Mouse (Mus musculus) CH12.LX (cell line): ENCODE data around the gene Nat9. TPM values are rescaled to one million over a fixed set of nuclear protein-coding genes. Genes with fewer than 3 reads are reported as not detected.

Experiments used
- DNase-seq: peaks from one replicate; pipeline ENCODE4 v3.0.0-alpha.2; 2013; ENCODE audit errors: extremely low read depth
- H3K27ac ChIP-seq: 2 replicates; pipeline ENCODE4 v1.5.1; 2012; ENCODE audit warnings: low read depth, mild to moderate bottlenecking, control low read depth, moderate library complexity; ENCODE audit not compliant: insufficient read depth
- H3K27me3 ChIP-seq: replicated peaks from 2 replicates; pipeline ENCODE3; 2012; ENCODE audit warnings: inconsistent platforms
- H3K36me3 ChIP-seq, 2 experiments: replicated peaks in 1 of 2; 2 replicates each; pipeline versions ENCODE3 to v1.6.1; 2012; ENCODE audit warnings: inconsistent platforms in 1 of 2, low read length in 1 of 2, mild to moderate bottlenecking in 1 of 2, mixed read lengths in 1 of 2, moderate library complexity in 1 of 2; ENCODE audit not compliant: control insufficient read depth in 1 of 2, insufficient read depth in 1 of 2
- H3K4me1 ChIP-seq, 2 experiments: 2 replicates each; pipeline ENCODE4 v1.6.1; 2012; ENCODE audit warnings: inconsistent platforms in 1 of 2, moderate library complexity in 1 of 2; ENCODE audit not compliant: insufficient read depth in 2 of 2, control insufficient read depth in 1 of 2
- H3K4me2 ChIP-seq: 2 replicates; pipeline ENCODE4 v1.6.1; 2012; ENCODE audit warnings: low read depth, mild to moderate bottlenecking, control low read depth; ENCODE audit not compliant: poor library complexity, insufficient read depth, severe bottlenecking
- H3K4me3 ChIP-seq, 3 experiments: fragments of 150-350 bp in 1 of 3; sonication (generic) in 1 of 3; replicated peaks in 1 of 3; 2 replicates each; pipeline versions ENCODE3 to v1.5.1; 2011 to 2012; ENCODE audit warnings: low read depth in 2 of 3, low read length in 2 of 3, mild to moderate bottlenecking in 2 of 3, moderate library complexity in 2 of 3, control low read depth in 1 of 3, improper control_type of control experiment in 1 of 3, inconsistent platforms in 1 of 3, mixed read lengths in 1 of 3; ENCODE audit not compliant: poor library complexity in 1 of 3
- H3K79me2 ChIP-seq: replicated peaks from 2 replicates; pipeline ENCODE4 v1.6.1; 2012; ENCODE audit warnings: mild to moderate bottlenecking, moderate library complexity; ENCODE audit not compliant: control insufficient read depth, poor library complexity, insufficient read depth, severe bottlenecking; ENCODE audit errors: extremely low read depth
- H3K9ac ChIP-seq: 2 replicates; pipeline ENCODE4 v1.6.1; 2012; ENCODE audit warnings: low read depth, mild to moderate bottlenecking, control low read depth, moderate library complexity; ENCODE audit not compliant: insufficient read depth
- H3K9me3 ChIP-seq: replicated peaks from 2 replicates; pipeline ENCODE3; 2012; ENCODE audit warnings: low read length, inconsistent platforms, mixed read lengths
- BHLHE40 ChIP-seq: IDR thresholded peaks from 2 replicates; pipeline ENCODE4 v1.6.1; 2011; ENCODE audit warnings: mild to moderate bottlenecking, low read depth, low read length, improper control_type of control experiment
- CHD1 ChIP-seq: IDR thresholded peaks from 2 replicates; pipeline ENCODE4 v1.6.1; 2012; ENCODE audit warnings: low read depth, low read length, improper control_type of control experiment, inconsistent platforms
- CHD2 ChIP-seq: IDR thresholded peaks from 2 replicates; pipeline ENCODE4 v1.6.1; 2011; ENCODE audit warnings: low read length, improper control_type of control experiment
- CTCF ChIP-seq, 2 experiments: IDR thresholded peaks in 1 of 2; conservative IDR thresholded peaks in 1 of 2; 2 replicates each; pipeline ENCODE4 v1.5.1; 2011 to 2012; ENCODE audit warnings: low read depth in 2 of 2, low read length in 2 of 2, improper control_type of control experiment in 1 of 2, inconsistent platforms in 1 of 2, mild to moderate bottlenecking in 1 of 2, moderate library complexity in 1 of 2
- E2F4 ChIP-seq: IDR thresholded peaks from 2 replicates; pipeline ENCODE4 v1.6.1; 2011; ENCODE audit warnings: low read depth, low read length, improper control_type of control experiment; ENCODE audit not compliant: insufficient replicate concordance
- ELF1 ChIP-seq: IDR thresholded peaks from 2 replicates; pipeline ENCODE4 v1.6.1; 2014; ENCODE audit warnings: low read depth, mild to moderate bottlenecking, inconsistent platforms, low read length, improper control_type of control experiment
- EP300 ChIP-seq: IDR thresholded peaks from 2 replicates; pipeline ENCODE4 v1.6.1; 2011; ENCODE audit warnings: low read length, improper control_type of control experiment
- ETS1 ChIP-seq: conservative IDR thresholded peaks from 2 replicates; pipeline ENCODE4 v1.6.1; 2012; ENCODE audit warnings: low read depth, mild to moderate bottlenecking, inconsistent platforms, low read length, improper control_type of control experiment, moderate library complexity
- GABPA ChIP-seq: IDR thresholded peaks from 2 replicates; pipeline ENCODE4 v1.6.1; 2012; ENCODE audit warnings: low read depth, low read length, improper control_type of control experiment, inconsistent platforms; ENCODE audit not compliant: insufficient replicate concordance
- HCFC1 ChIP-seq: IDR thresholded peaks from 2 replicates; pipeline ENCODE4 v1.6.1; 2012; ENCODE audit warnings: low read depth, mild to moderate bottlenecking, inconsistent platforms, low read length, improper control_type of control experiment
- IRF4 ChIP-seq: IDR thresholded peaks from 2 replicates; pipeline ENCODE4 v1.6.1; 2014; ENCODE audit warnings: low read depth, mild to moderate bottlenecking, inconsistent platforms, low read length, improper control_type of control experiment
- JUN ChIP-seq: IDR thresholded peaks from 2 replicates; pipeline ENCODE4 v1.6.1; 2011; ENCODE audit warnings: low read depth, mild to moderate bottlenecking, low read length, improper control_type of control experiment, moderate library complexity; ENCODE audit not compliant: insufficient read depth
- JUND ChIP-seq: conservative IDR thresholded peaks from 2 replicates; pipeline ENCODE4 v1.6.1; 2011; ENCODE audit warnings: low read depth, low read length, improper control_type of control experiment
- KAT2A ChIP-seq: IDR thresholded peaks from 2 replicates; pipeline ENCODE4 v1.6.1; 2012; ENCODE audit warnings: low read length, improper control_type of control experiment, inconsistent platforms; ENCODE audit not compliant: insufficient replicate concordance
- MAFK ChIP-seq: IDR thresholded peaks from 2 replicates; pipeline ENCODE4 v1.6.1; 2011; ENCODE audit warnings: low read length, improper control_type of control experiment; ENCODE audit not compliant: insufficient replicate concordance
- MAX ChIP-seq: IDR thresholded peaks from 2 replicates; pipeline ENCODE4 v1.6.1; 2011; ENCODE audit warnings: low read length, improper control_type of control experiment
- MAZ ChIP-seq: IDR thresholded peaks from 2 replicates; pipeline ENCODE4 v1.6.1; 2012; ENCODE audit warnings: low read depth, mild to moderate bottlenecking, inconsistent platforms, low read length, improper control_type of control experiment, moderate library complexity
- MEF2A ChIP-seq: IDR thresholded peaks from 2 replicates; pipeline ENCODE4 v1.6.1; 2014; ENCODE audit warnings: low read depth, mild to moderate bottlenecking, inconsistent platforms, low read length, improper control_type of control experiment, borderline replicate concordance
- MXI1 ChIP-seq: IDR thresholded peaks from 2 replicates; pipeline ENCODE4 v1.6.1; 2011; ENCODE audit warnings: mild to moderate bottlenecking, low read depth, low read length, improper control_type of control experiment
- MYC ChIP-seq: IDR thresholded peaks from 2 replicates; pipeline ENCODE4 v1.6.1; 2011; ENCODE audit warnings: low read depth, mild to moderate bottlenecking, improper control_type of control experiment, low read length
- NELFE ChIP-seq: IDR thresholded peaks from 2 replicates; pipeline ENCODE4 v1.6.1; 2011; ENCODE audit warnings: low read depth, low read length, improper control_type of control experiment
- NRF1 ChIP-seq: IDR thresholded peaks from 2 replicates; pipeline ENCODE4 v1.6.1; 2014; ENCODE audit warnings: low read depth, mild to moderate bottlenecking, inconsistent platforms, low read length, improper control_type of control experiment, moderate library complexity
- PAX5 ChIP-seq: IDR thresholded peaks from 2 replicates; pipeline ENCODE4 v1.6.1; 2012; ENCODE audit warnings: low read length, inconsistent platforms, mixed read lengths
- POLR2A ChIP-seq: IDR thresholded peaks from 2 replicates; pipeline ENCODE4 v1.6.1; 2011; ENCODE audit warnings: low read depth, mild to moderate bottlenecking, improper control_type of control experiment, low read length
- RAD21 ChIP-seq: IDR thresholded peaks from 2 replicates; pipeline ENCODE4 v1.6.1; 2011; ENCODE audit warnings: low read depth, mild to moderate bottlenecking, low read length, improper control_type of control experiment, moderate library complexity
- RCOR1 ChIP-seq: conservative IDR thresholded peaks from 2 replicates; pipeline ENCODE4 v1.6.1; 2012; ENCODE audit warnings: low read depth, mild to moderate bottlenecking, inconsistent platforms, low read length, improper control_type of control experiment
- SIN3A ChIP-seq: IDR thresholded peaks from 2 replicates; pipeline ENCODE4 v1.6.1; 2012; ENCODE audit warnings: low read length, improper control_type of control experiment, inconsistent platforms
- TBP ChIP-seq: conservative IDR thresholded peaks from 2 replicates; pipeline ENCODE4 v1.6.1; 2011; ENCODE audit warnings: low read depth, low read length, improper control_type of control experiment
- UBTF ChIP-seq: IDR thresholded peaks from 2 replicates; pipeline ENCODE4 v1.6.1; 2012; ENCODE audit warnings: low read depth, mild to moderate bottlenecking, inconsistent platforms, low read length, improper control_type of control experiment, moderate library complexity
- USF1 ChIP-seq: IDR thresholded peaks from 2 replicates; pipeline ENCODE4 v1.6.1; 2014; ENCODE audit warnings: low read depth, mild to moderate bottlenecking, inconsistent platforms, low read length, improper control_type of control experiment
- USF2 ChIP-seq: conservative IDR thresholded peaks from 2 replicates; pipeline ENCODE4 v1.6.1; 2011; ENCODE audit warnings: low read depth, low read length, improper control_type of control experiment
- ZC3H11A ChIP-seq: IDR thresholded peaks from 2 replicates; pipeline ENCODE4 v1.6.1; 2012; ENCODE audit warnings: low read depth, mild to moderate bottlenecking, inconsistent platforms, low read length, improper control_type of control experiment
- ZKSCAN1 ChIP-seq: IDR thresholded peaks from 2 replicates; pipeline ENCODE4 v1.6.1; 2012; ENCODE audit warnings: low read depth, inconsistent platforms, low read length, improper control_type of control experiment, borderline replicate concordance
- ZMIZ1 ChIP-seq: IDR thresholded peaks from 2 replicates; pipeline ENCODE4 v1.6.1; 2012; ENCODE audit warnings: low read depth, mild to moderate bottlenecking, inconsistent platforms, low read length, improper control_type of control experiment
- ZNF384 ChIP-seq: IDR thresholded peaks from 2 replicates; pipeline ENCODE4 v1.6.1; 2012; ENCODE audit warnings: low read depth, low read length, improper control_type of control experiment, inconsistent platforms
- dilution Hi-C: fragments of 300-500 bp; cut with MboI; formaldehyde crosslinking; loops from 2 replicates; pipeline ENCODE4 v1.14.3; 2020; ENCODE audit warnings: low sequenced_read_pairs; ENCODE audit not compliant: extremely low pct_unique_long_range_greater_than_20kb, extremely low pct_ligation_motif_present
- in situ Hi-C: fragments of 300-500 bp; cut with MboI; formaldehyde crosslinking; loops from 3 replicates; pipeline ENCODE4 v1.14.3; 2019; ENCODE audit warnings: low sequenced_read_pairs, low pct_ligation_motif_present, low pct_unique_long_range_greater_than_20kb, mixed read lengths
- polyA plus RNA-seq: library from polyadenylated mRNA; unstranded; fragments of >175 nt; gene quantifications from 2 replicates; pipeline ENCODE4 v1.2.1, GENCODE M21; 2012; ENCODE audit warnings: low read depth; ENCODE audit not compliant: insufficient read length
- total RNA-seq, 2 experiments: library from RNA; depleted of rRNA; stranded (reverse); fragments of 300-350 nt in 1 of 2; fragments of >200 nt in 1 of 2; gene quantifications; 2 replicates each; pipeline ENCODE4 v1.2.3; 2012 to 2014

Nat9 gene
- total and polyA plus RNA-seq, 3 experiments: 24.1 to 74.0 (median 30.6) TPM

GRCm38 (mm10) chr11:115231924-115232323 is 44.3 kb upstream of the Nat9 start:
- Histone ChIP-seq H3K4me3 (peak overlapping the region in 1 of 3 experiments; percentile 4), H3K9ac (peak overlapping the region; percentile 48), H3K4me2 (peak overlapping the region; percentile 95), H3K4me1 (peaks cover 29 to 87% of the 10 kb centered on the region in 2 experiments), H3K27me3 (no peaks in the 10 kb centered on the region), H3K27ac (peak overlapping the region; percentile 83), H3K36me3 (peaks cover 11 to 49% of the 10 kb centered on the region in 2 experiments), H3K9me3 (no peaks in the 10 kb centered on the region), H3K79me2 (no peaks in the 10 kb centered on the region)
- in situ Hi-C loops (loop anchor here (5.0 kb wide), 2 partner anchors 40 to 70 kb away; partner anchors contain the start of gene Slc9a3r1), dilution Hi-C loops (no loop called here)
- TF ChIP-seq TBP: no peak
- no peak for TF ChIP-seq CTCF (conservative IDR thresholded peaks at IDR 0.05 in 1 of 2, IDR thresholded peaks at IDR 0.05 in 1 of 2; ENCODE audit: low read depth in 2 of 2, low read length in 2 of 2)
- no peak for TF ChIP-seq NRF1
- TF ChIP-seq ZKSCAN1: no peak
- TF ChIP-seq E2F4: no peak
- TF ChIP-seq ZC3H11A: no peak
- TF ChIP-seq POLR2A: peak; percentile 0; the same call in 1 of the 2 replicates
- TF ChIP-seq ETS1: no peak; the same call in 1 of the 2 replicates
- TF ChIP-seq MAZ: 0 out of 2 replicates have a peak, but pooled peaks have one; percentile 53
- no peak for TF ChIP-seq CHD1
- no peak for TF ChIP-seq ZMIZ1
- TF ChIP-seq SIN3A: peak; percentile 63; the same call in 1 of the 2 replicates
- no peak for TF ChIP-seq GABPA
- TF ChIP-seq CHD2: no peak
- TF ChIP-seq KAT2A: no peak
- TF ChIP-seq PAX5: no peak
- TF ChIP-seq RAD21: no peak
- no peak for TF ChIP-seq USF1
- TF ChIP-seq ELF1: no peak; the same call in 1 of the 2 replicates
- TF ChIP-seq UBTF: peak; percentile 43; the same call in 1 of the 2 replicates
- no peak for TF ChIP-seq JUN
- TF ChIP-seq MEF2A: no peak
- TF ChIP-seq MAFK: no peak
- no peak for TF ChIP-seq USF2
- no peak for TF ChIP-seq MYC
- TF ChIP-seq IRF4: no peak
- TF ChIP-seq RCOR1: no peak
- TF ChIP-seq HCFC1: no peak
- TF ChIP-seq MXI1: peak; percentile 5; the same call in 1 of the 2 replicates
- TF ChIP-seq NELFE: no peak
- no peak for TF ChIP-seq ZNF384
- TF ChIP-seq EP300: no peak; the same call in 1 of the 2 replicates
- TF ChIP-seq JUND: no peak
- no peak for TF ChIP-seq MAX
- TF ChIP-seq BHLHE40: no peak; the same call in 1 of the 2 replicates
- DNase-seq: no peak
